Mouse (Mus musculus) left cerebral cortex, adult 2 months (tissue): ENCODE measurements around the gene Ptpre. TPM values are rescaled to one million over a fixed set of nuclear protein-coding genes. Genes with fewer than 3 reads are reported as not detected.
"Not testable (repeated sequence)": the region's sequence is repeated elsewhere in the genome, so short reads cannot be mapped to it uniquely, and the experiment has no call there.

Experiments used
- DNase-seq, 2 experiments: peaks; one replicate each; pipeline ENCODE4 v3.0.0; 2021 to 2022; ENCODE audit warnings: low spot score in 2 of 2, mixed read lengths in 1 of 2; ENCODE audit errors: extremely low spot score in 1 of 2
- H3K27ac ChIP-seq: fragments of 200-600 bp; 2 replicates; pipeline ENCODE4 v1.8.1; 2022
- H3K4me3 ChIP-seq: fragments of 200-600 bp; 2 replicates; pipeline ENCODE4 v1.8.1; 2022
- CTCF ChIP-seq: fragments of 200-600 bp; IDR thresholded peaks from 2 replicates; pipeline ENCODE4 v1.8.1; 2022; ENCODE audit warnings: antibody characterized with exemption, mild to moderate bottlenecking, moderate library complexity
- intact Hi-C: fragments of 180-260 bp; cut with DNase I; formaldehyde crosslinking; loops from one replicate; pipeline ENCODE4 v1.15.1; 2025
- total RNA-seq, 2 experiments: library from RNA; stranded (reverse); gene quantifications; 2 replicates each; pipeline ENCODE4 v1.2.3; 2021

Ptpre gene
- total RNA-seq, 2 experiments from 2014 or later = 23.5 to 28.0 TPM

GRCm38 (mm10) chr7:135659314-135659935 is 122.1 kb downstream of the Ptpre start:
- intact Hi-C loops = no loop called here
- no peak for DNase-seq
- Histone ChIP-seq H3K4me3 (no peak overlapping the region), H3K27ac (no peak overlapping the region)
- TF ChIP-seq CTCF = no peak

DNA sequence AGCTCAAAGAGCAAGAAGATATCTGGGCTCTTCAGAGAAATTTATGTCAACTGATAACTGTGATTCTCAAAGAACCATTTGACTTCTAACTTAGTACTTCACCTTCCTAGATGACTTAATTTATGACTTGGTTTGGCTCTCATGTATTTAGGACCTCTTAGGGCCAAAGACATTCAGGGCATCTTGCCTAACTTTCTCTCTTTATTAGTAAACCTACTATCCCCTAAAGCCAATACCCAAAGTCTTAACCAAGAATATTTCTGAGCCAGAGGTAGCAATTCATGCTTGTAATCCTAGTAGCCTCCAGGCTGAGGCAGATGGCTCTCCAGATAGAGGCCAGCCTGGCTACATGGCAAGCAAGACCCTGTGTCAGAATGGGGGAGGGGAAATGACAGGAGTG is 123.0 kb downstream of the Ptpre start:
- Histone ChIP-seq H3K4me3 (no peak overlapping the region), H3K27ac (no peak overlapping the region)
- DNase-seq = no peak
- TF ChIP-seq CTCF = no peak
- intact Hi-C loops = loop anchor here (10.0 kb wide), 1 partner anchor 256 kb away; no protein-coding TSS in a partner anchor

GRCm38 (mm10) chr7:135664211-135664610 is 126.9 kb downstream of the Ptpre start:
- DNase-seq = no peak
- TF ChIP-seq CTCF = no peak
- Histone ChIP-seq H3K4me3 (no peak overlapping the region), H3K27ac (no peak overlapping the region)
- intact Hi-C loops = loop anchor here (10.0 kb wide), 1 partner anchor 259 kb away; no protein-coding TSS in a partner anchor

GRCm38 (mm10) chr7:135666314-135666713 is 129.0 kb downstream of the Ptpre start:
- intact Hi-C loops = loop anchor here (2.0 to 10.0 kb wide), 3 partner anchors 34 to 262 kb away; no protein-coding TSS in a partner anchor
- no peak for TF ChIP-seq CTCF
- DNase-seq = no peak
- H3K4me3 ChIP-seq = no peak overlapping the region
- no peak overlapping the region for H3K27ac ChIP-seq

- no peak overlapping the region for H3K4me3 ChIP-seq
- peak; percentile 77 for TF ChIP-seq CTCF
- no peak overlapping the region for H3K27ac ChIP-seq
- intact Hi-C loops = loop anchor here (1.0 to 10.0 kb wide), 3 partner anchors 37 to 264 kb away; partner anchors contain the start of gene Ptpre
- DNase-seq = peak; percentile 53 to 59
Observed at GRCm38 (mm10) chr7:135668852-135669739, 131.8 kb downstream of the Ptpre start.

- H3K27ac ChIP-seq = no peak overlapping the region
- no peak overlapping the region for H3K4me3 ChIP-seq
- intact Hi-C loops = no loop called here
- no peak for TF ChIP-seq CTCF
- no peak for DNase-seq
Observed at GRCm38 (mm10) chr7:135673576-135673975, 136.3 kb downstream of the Ptpre start.

GRCm38 (mm10) chr7:135676722-135677121 is 139.4 kb downstream of the Ptpre start:
- intact Hi-C loops = no loop called here
- H3K4me3 ChIP-seq = no peak overlapping the region
- no peak overlapping the region for H3K27ac ChIP-seq
- TF ChIP-seq CTCF = no peak
- no peak for DNase-seq

GRCm38 (mm10) chr7:135680334-135680733 is 143.1 kb downstream of the Ptpre start:
- Histone ChIP-seq H3K27ac (no peak overlapping the region), H3K4me3 (no peak overlapping the region)
- intact Hi-C loops = loop anchor here (5.0 kb wide), 1 partner anchor 57 kb away; no protein-coding TSS in a partner anchor
- DNase-seq = peak in 1 of 2 experiments; percentile 25
- peak; percentile 59 for TF ChIP-seq CTCF

DNA sequence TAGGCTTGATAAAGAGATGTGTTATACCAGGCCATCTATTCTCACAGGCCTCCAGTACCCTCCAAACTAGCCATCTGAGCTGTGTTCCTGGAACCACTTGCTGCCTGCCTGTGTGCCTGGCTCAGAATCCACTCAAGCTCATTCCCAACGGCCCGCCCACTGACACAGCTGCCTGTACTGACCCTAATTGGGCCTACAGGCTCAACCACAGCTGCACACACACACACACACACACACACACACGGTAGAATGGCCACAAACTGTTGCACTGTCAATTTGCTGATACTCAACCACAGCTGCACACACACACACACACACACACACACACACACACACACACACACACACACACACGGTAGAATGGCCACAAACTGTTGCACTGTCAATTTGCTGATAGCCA is 146.8 kb downstream of the Ptpre start:
- DNase-seq, H3K4me3 ChIP-seq: not testable (repeated sequence)
- intact Hi-C loops = loop anchor here (5.0 kb wide), 1 partner anchor 53 kb away; no protein-coding TSS in a partner anchor

DNA sequence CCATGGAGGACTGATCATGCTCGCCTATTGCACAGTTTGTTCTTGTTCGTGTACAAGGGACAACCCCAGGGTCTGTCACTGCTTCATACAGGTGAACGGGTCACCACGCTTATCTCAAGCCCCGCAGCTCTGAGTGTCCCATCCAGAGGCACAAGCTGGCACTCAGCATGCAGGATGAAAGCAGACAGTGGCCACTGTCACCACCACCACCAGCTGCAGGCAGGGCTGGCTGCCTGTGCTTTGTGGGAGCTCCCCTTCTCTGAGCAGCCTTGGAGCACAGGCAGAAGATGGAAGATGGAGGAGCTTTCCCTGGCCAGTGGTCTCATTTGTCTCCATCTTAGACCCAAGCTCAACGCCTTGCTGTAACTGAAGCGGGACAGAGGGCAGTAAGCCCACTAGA is 147.7 kb downstream of the Ptpre start:
- Histone ChIP-seq H3K27ac (no peak overlapping the region), H3K4me3 (no peak overlapping the region)
- TF ChIP-seq CTCF = no peak
- no peak for DNase-seq
- intact Hi-C loops = loop anchor here (5.0 kb wide), 1 partner anchor 52 kb away; no protein-coding TSS in a partner anchor

More for the DNA sequence above, 146.8 kb downstream of the Ptpre start:
- not testable (repeated sequence) for H3K27ac ChIP-seq

- DNase-seq = no peak
- intact Hi-C loops = no loop called here
- no peak overlapping the region for H3K27ac ChIP-seq
- no peak overlapping the region for H3K4me3 ChIP-seq
- TF ChIP-seq CTCF = no peak
Observed at GRCm38 (mm10) chr7:135689396-135689795, 152.1 kb downstream of the Ptpre start.

GRCm38 (mm10) chr7:135691941-135692340 is 154.7 kb downstream of the Ptpre start:
- Histone ChIP-seq H3K4me3 (no peak overlapping the region), H3K27ac (no peak overlapping the region)
- DNase-seq = no peak
- no peak for TF ChIP-seq CTCF
- intact Hi-C loops = no loop called here
